Mouse (Mus musculus): ENCODE data around the gene Ckm. TPM values are rescaled to one million over a fixed set of nuclear protein-coding genes. Genes with fewer than 3 reads are reported as not detected.

Gene Ckm
- polyA plus RNA-seq, 1 experiment from 2014 or later, result 0.69 TPM

GRCm38 (mm10) chr7:19456628-19457027, 52.1 kb downstream of the Ckm start:
- no peak for ATAC-seq (ENCODE audit: low FRiP score, low TSS enrichment)
- H3K27me3 ChIP-seq (ENCODE audit: control insufficient read depth, insufficient read depth, low read length), result no peaks in the 10 kb centered on the region
- 0 out of 2 replicates have a peak overlapping the region, but pooled peaks have one; percentile 88 for H3K9ac ChIP-seq (ENCODE audit: low read depth, low read length)
- H3K4me1 ChIP-seq (ENCODE audit: control insufficient read depth, insufficient read depth, low read length), result peaks cover 7% of the 10 kb centered on the region; the same call in 1 of the 2 replicates
- 94% methylated on average over 7 of the region's 7 CpGs for WGBS
- no peak overlapping the region for H3K27ac ChIP-seq (ENCODE audit: low read depth, low read length)
- H3K36me3 ChIP-seq (ENCODE audit: control insufficient read depth, insufficient read depth, low read length), result peaks cover 14% of the 10 kb centered on the region
- H3K9me3 ChIP-seq (ENCODE audit: control insufficient read depth, low read length), result no peaks in the 10 kb centered on the region
- H3K4me2 ChIP-seq (replicated peaks; ENCODE audit: low read depth, low read length), result peak overlapping the region; percentile 86
- no peak overlapping the region for H3K4me3 ChIP-seq (ENCODE audit: low read length)

- H3K9ac ChIP-seq (ENCODE audit: low read depth, low read length), result peak overlapping the region; percentile 88
- H3K4me1 ChIP-seq (ENCODE audit: control insufficient read depth, insufficient read depth, low read length), result peaks cover 7% of the 10 kb centered on the region; the same call in 1 of the 2 replicates
- peak overlapping the region; percentile 96 for H3K4me3 ChIP-seq (ENCODE audit: low read length)
- H3K27me3 ChIP-seq (ENCODE audit: control insufficient read depth, insufficient read depth, low read length), result no peaks in the 10 kb centered on the region
- H3K36me3 ChIP-seq (ENCODE audit: control insufficient read depth, insufficient read depth, low read length), result peaks cover 9% of the 10 kb centered on the region
- WGBS, result 8% methylated on average over 14 of the region's 14 CpGs
- peak overlapping the region; percentile 86 for H3K4me2 ChIP-seq (replicated peaks; ENCODE audit: low read depth, low read length)
- H3K9me3 ChIP-seq (ENCODE audit: control insufficient read depth, low read length), result no peaks in the 10 kb centered on the region
- H3K27ac ChIP-seq (ENCODE audit: low read depth, low read length), result peak overlapping the region; percentile 79
- no peak; the same call in 1 of the 2 replicates for ATAC-seq (ENCODE audit: low FRiP score, low TSS enrichment)
Observed at GRCm38 (mm10) chr7:19457414-19458071, 53.0 kb downstream of the Ckm start.

- Histone ChIP-seq H3K4me3 (ENCODE audit: low read length) (peak overlapping the region; percentile 96), H3K4me1 (ENCODE audit: control insufficient read depth, insufficient read depth, low read length) (peaks cover 10% of the 10 kb centered on the region; the same call in 1 of the 2 replicates), H3K9ac (ENCODE audit: low read depth, low read length) (peak overlapping the region; percentile 88), H3K4me2 (replicated peaks; ENCODE audit: low read depth, low read length) (peak overlapping the region; percentile 86), H3K27ac (ENCODE audit: low read depth, low read length) (peak overlapping the region; percentile 79), H3K9me3 (ENCODE audit: control insufficient read depth, low read length) (no peaks in the 10 kb centered on the region), H3K27me3 (ENCODE audit: control insufficient read depth, insufficient read depth, low read length) (no peaks in the 10 kb centered on the region), H3K36me3 (ENCODE audit: control insufficient read depth, insufficient read depth, low read length) (peaks cover 9% of the 10 kb centered on the region)
- ATAC-seq (ENCODE audit: low FRiP score, low TSS enrichment), result peak; percentile 84
- under 1% methylated on average over 31 of the region's 31 CpGs for WGBS
Observed at GRCm38 (mm10) chr7:19458072-19458486, 53.5 kb downstream of the Ckm start.

GRCm38 (mm10) chr7:19458591-19459111, 54.1 kb downstream of the Ckm start, which contains the start of gene Mark4:
TSS of gene Mark4 (minus strand) at chr7:19458821.
- Histone ChIP-seq H3K4me2 (replicated peaks; ENCODE audit: low read depth, low read length) (peak within 1 kb of the TSS; percentile 86), H3K36me3 (ENCODE audit: control insufficient read depth, insufficient read depth, low read length) (peaks cover 9% of the 10 kb centered on the region), H3K4me1 (ENCODE audit: control insufficient read depth, insufficient read depth, low read length) (peaks cover 10% of the 10 kb centered on the region; the same call in 1 of the 2 replicates), H3K9ac (ENCODE audit: low read depth, low read length) (peak within 1 kb of the TSS; percentile 88), H3K27me3 (ENCODE audit: control insufficient read depth, insufficient read depth, low read length) (no peaks in the 10 kb centered on the region), H3K27ac (ENCODE audit: low read depth, low read length) (peak within 1 kb of the TSS; percentile 79), H3K4me3 (ENCODE audit: low read length) (peak within 1 kb of the TSS; percentile 96), H3K9me3 (ENCODE audit: control insufficient read depth, low read length) (no peaks in the 10 kb centered on the region)
- WGBS, result under 1% methylated on average over 28 of the region's 42 CpGs
- ATAC-seq (ENCODE audit: low FRiP score, low TSS enrichment), result peak; percentile 85

- no peak overlapping the region; the same call in 1 of the 2 replicates for H3K27ac ChIP-seq (ENCODE audit: low read depth, low read length)
- peak overlapping the region; percentile 96 for H3K4me3 ChIP-seq (ENCODE audit: low read length)
- whole genome bisulfite sequencing, result 25% methylated on average over 6 of the region's 6 CpGs
- peaks cover 12% of the 10 kb centered on the region; the same call in 1 of the 2 replicates for H3K4me1 ChIP-seq (ENCODE audit: control insufficient read depth, insufficient read depth, low read length)
- H3K36me3 ChIP-seq (ENCODE audit: control insufficient read depth, insufficient read depth, low read length), result peaks cover 9% of the 10 kb centered on the region
- H3K9me3 ChIP-seq (ENCODE audit: control insufficient read depth, low read length), result no peaks in the 10 kb centered on the region
- ATAC-seq (ENCODE audit: low FRiP score, low TSS enrichment), result no peak
- H3K9ac ChIP-seq (ENCODE audit: low read depth, low read length), result peak overlapping the region; percentile 88
- no peaks in the 10 kb centered on the region for H3K27me3 ChIP-seq (ENCODE audit: control insufficient read depth, insufficient read depth, low read length)
- peak overlapping the region; percentile 86 for H3K4me2 ChIP-seq (replicated peaks; ENCODE audit: low read depth, low read length)
Observed at GRCm38 (mm10) chr7:19459144-19459870, 54.7 kb downstream of the Ckm start.

- H3K27ac ChIP-seq (ENCODE audit: low read depth, low read length), result no peak overlapping the region
- no peak overlapping the region for H3K4me3 ChIP-seq (ENCODE audit: low read length)
- peaks cover 9% of the 10 kb centered on the region for H3K36me3 ChIP-seq (ENCODE audit: control insufficient read depth, insufficient read depth, low read length)
- H3K27me3 ChIP-seq (ENCODE audit: control insufficient read depth, insufficient read depth, low read length), result no peaks in the 10 kb centered on the region
- H3K4me2 ChIP-seq (replicated peaks; ENCODE audit: low read depth, low read length), result no peak overlapping the region
- H3K4me1 ChIP-seq (ENCODE audit: control insufficient read depth, insufficient read depth, low read length), result peaks cover 19% of the 10 kb centered on the region; the same call in 1 of the 2 replicates
- WGBS, result 81% methylated on average over 1 of the region's 1 CpGs
- H3K9ac ChIP-seq (ENCODE audit: low read depth, low read length), result no peak overlapping the region
- ATAC-seq (ENCODE audit: low FRiP score, low TSS enrichment), result no peak
- no peaks in the 10 kb centered on the region for H3K9me3 ChIP-seq (ENCODE audit: control insufficient read depth, low read length)
Observed at GRCm38 (mm10) chr7:19460500-19460899, 55.9 kb downstream of the Ckm start.

GRCm38 (mm10) chr7:19461488-19461887, 56.9 kb downstream of the Ckm start:
- H3K4me2 ChIP-seq (replicated peaks; ENCODE audit: low read depth, low read length), result no peak overlapping the region
- peaks cover under 1% of the 10 kb centered on the region; the same call in 1 of the 2 replicates for H3K36me3 ChIP-seq (ENCODE audit: control insufficient read depth, insufficient read depth, low read length)
- WGBS, result 4% methylated on average over 6 of the region's 6 CpGs
- H3K27me3 ChIP-seq (ENCODE audit: control insufficient read depth, insufficient read depth, low read length), result no peaks in the 10 kb centered on the region
- no peaks in the 10 kb centered on the region for H3K9me3 ChIP-seq (ENCODE audit: control insufficient read depth, low read length)
- no peak overlapping the region for H3K27ac ChIP-seq (ENCODE audit: low read depth, low read length)
- no peak for ATAC-seq (ENCODE audit: low FRiP score, low TSS enrichment)
- no peak overlapping the region for H3K4me3 ChIP-seq (ENCODE audit: low read length)
- peaks cover 19% of the 10 kb centered on the region; the same call in 1 of the 2 replicates for H3K4me1 ChIP-seq (ENCODE audit: control insufficient read depth, insufficient read depth, low read length)
- no peak overlapping the region for H3K9ac ChIP-seq (ENCODE audit: low read depth, low read length)

GRCm38 (mm10) chr7:19462443-19462842, 57.9 kb downstream of the Ckm start:
- H3K27ac ChIP-seq (ENCODE audit: low read depth, low read length), result 0 out of 2 replicates have a peak overlapping the region, but pooled peaks have one; percentile 24

More at GRCm38 (mm10) chr7:19462443-19462842, 57.9 kb downstream of the Ckm start:
- H3K27me3 ChIP-seq (ENCODE audit: control insufficient read depth, insufficient read depth, low read length), result no peaks in the 10 kb centered on the region
- H3K4me3 ChIP-seq (ENCODE audit: low read length), result no peak overlapping the region
- 62% methylated on average over 4 of the region's 4 CpGs for WGBS
- peaks cover 15% of the 10 kb centered on the region; the same call in 1 of the 2 replicates for H3K4me1 ChIP-seq (ENCODE audit: control insufficient read depth, insufficient read depth, low read length)
- no peaks in the 10 kb centered on the region for H3K36me3 ChIP-seq (ENCODE audit: control insufficient read depth, insufficient read depth, low read length)
- H3K9me3 ChIP-seq (ENCODE audit: control insufficient read depth, low read length), result no peaks in the 10 kb centered on the region
- ATAC-seq (ENCODE audit: low FRiP score, low TSS enrichment), result no peak
- 0 out of 2 replicates have a peak overlapping the region, but pooled peaks have one; percentile 12 for H3K9ac ChIP-seq (ENCODE audit: low read depth, low read length)
- no peak overlapping the region for H3K4me2 ChIP-seq (replicated peaks; ENCODE audit: low read depth, low read length)

All from kidney, embryonic 14.5 days (tissue).